Mouse (Mus musculus): Measurements from ENCODE around the gene Synpr.

The Synpr gene

DNA sequence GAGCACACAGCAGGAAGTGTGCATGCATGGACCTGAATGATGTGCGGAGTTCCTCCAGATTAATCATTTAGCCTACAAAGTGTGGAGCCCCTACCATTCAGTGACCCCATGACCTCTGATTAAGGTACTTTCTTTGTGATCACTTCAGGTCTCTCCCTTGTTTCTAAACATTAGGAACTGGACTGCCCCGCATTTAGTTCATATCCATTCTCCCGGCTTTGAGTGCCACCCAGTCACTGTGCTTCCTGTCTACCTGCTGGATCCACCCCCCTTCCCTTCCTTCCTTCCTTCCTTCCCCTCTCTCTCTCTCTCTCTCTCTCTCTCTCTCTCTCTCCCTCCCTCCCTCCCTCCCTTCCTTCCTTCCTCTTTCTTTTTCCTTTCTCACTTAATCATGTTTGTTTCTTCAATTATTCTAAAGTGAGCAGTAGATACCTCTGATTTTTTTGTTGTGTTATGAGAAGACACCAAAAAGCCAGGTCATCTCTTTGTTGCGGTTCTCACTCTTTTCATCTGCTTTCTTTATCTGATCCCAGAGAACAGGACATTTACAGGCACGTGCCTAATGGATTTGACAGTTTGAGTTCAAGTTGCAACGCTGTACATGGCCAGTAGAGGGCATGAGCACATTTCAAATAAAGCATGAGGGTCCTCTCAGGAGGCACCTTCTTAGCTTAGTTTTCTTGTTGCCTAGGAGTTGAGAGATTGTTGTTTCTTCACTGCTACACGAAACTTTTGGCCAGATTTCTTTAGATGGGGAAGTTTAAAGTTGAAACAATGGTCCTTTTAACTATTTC lies 71.2 kb downstream of the Synpr start:
- no peak for DNase-seq (ENCODE audit: low spot score in 2 of 2)

DNA sequence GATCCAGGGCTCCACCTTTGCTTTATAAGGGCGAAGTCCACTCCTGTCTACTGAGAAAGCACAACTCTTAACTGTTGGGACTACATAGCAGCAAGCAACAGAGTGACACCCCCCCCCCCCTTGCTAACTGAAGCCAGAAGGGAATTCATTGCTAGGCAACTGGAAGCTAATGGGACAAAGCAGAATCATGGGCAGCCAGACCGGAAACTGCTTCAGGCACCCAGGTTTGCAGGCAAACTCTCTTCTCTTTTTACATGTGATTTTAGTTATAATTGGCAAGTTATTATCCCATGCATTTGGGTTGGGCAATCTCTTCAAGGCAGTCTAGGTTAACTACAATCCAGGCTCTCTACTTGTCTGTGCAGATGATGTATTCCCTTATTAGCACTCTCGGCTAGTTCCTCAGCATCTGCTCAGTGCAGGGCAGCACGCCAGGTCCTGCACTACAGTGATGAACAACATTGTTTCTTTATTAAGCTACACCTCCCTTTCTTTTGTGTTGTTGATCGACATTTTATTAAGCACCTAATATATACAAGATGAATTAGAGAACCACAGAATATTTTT lies 72.6 kb downstream of the Synpr start:
- DNase-seq (ENCODE audit: low spot score in 2 of 2) = no peak

DNA sequence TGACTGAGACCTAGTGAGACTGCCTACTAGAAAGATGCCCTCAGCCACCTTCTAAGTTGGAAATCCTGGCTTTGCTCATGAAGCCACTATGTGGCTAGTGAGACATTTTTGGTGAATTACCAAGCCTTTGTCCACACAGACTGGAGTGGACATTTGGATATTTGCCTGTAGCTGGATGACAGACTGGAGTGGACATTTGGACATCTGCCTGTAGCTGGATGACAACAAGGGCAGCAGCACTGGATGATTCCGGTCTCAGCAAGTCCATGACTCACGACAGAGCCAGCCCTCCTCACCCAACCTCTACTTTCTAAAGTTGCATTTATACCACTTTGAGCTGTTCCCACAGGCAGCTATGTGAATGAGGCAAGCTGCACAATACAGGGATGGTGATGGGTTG lies 73.5 kb downstream of the Synpr start:
- no peak for DNase-seq (ENCODE audit: low spot score in 2 of 2)

DNA sequence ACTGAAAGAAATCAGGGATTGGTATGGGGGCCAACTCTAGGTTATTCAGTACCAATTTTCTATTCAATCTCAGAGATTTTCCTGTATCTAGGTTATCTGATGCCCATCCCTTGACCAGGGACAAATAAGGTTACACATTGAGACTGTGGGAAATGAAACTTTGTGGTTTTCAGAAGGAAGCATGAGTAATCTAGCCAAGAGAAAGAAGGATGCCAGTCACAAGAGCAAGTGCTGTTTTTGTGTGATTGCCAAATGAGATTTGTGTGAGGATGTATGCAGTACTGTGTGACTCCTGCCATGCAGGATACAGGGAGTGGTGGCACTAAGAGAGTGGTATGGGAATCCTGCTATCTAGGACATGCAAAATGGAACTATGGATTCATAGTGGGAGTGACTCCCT lies 76.6 kb downstream of the Synpr start:
- no peak for DNase-seq (ENCODE audit: low spot score in 2 of 2)

DNA sequence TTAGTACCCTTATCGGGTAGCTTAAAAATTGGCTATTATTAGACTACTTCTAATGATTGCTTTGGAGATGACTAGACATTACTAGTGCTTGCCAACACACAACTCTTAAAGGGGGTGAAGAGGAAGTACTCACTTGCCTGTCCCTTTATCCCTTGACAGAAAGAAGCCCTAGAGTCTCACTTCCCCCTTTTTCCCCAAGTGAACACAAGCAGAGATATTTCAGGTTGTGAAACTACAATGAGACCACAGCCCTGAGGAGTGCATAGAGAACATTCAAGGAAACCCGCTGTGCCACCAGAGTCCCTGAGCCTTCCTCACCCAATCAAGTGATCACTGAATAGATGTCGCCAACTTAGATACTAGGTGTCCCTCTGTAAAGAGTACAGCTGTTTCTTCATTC lies 77.1 kb downstream of the Synpr start:
- no peak for DNase-seq (ENCODE audit: low spot score in 2 of 2)

DNA sequence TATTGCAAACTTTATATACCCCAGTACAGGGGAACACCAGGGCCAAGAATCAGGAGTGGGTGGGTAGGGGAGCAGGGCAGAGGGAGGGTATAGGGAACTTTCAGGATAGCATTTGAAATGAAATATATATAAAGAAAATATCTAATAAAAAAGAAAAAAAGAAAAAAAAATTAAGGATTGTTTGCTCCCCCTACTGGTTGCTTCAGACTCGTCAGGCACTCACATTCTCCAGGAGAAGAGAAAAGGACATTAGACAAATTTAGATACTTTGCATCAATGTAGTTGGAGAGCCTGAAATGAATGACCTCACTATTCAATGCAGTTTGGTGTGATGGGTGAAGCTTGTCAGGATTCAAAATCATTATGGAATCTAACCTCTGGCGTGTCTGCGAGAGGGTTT lies 83.7 kb downstream of the Synpr start:
- DNase-seq (ENCODE audit: low spot score in 2 of 2) = no peak

DNA sequence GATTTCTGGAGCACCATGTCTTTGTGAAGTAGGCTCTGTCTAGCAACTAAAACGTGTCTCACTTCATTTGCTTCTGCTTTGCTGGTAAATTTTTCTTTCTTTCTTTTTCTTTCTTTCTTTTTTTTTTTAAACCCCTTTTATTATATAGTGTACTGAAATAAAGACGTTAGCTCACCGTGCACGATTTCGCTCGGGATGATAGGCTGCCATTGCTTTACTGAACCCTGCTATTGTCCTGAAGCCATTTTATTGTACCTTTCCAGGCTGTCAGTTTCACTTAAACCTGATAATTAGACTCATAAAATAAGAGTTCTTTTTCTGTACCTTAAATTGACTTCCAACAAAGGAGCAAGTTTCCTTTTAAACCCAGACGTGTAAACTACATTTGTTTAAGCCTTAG lies 104.5 kb downstream of the Synpr start:
- no peak for DNase-seq (ENCODE audit: low spot score in 2 of 2)

DNA sequence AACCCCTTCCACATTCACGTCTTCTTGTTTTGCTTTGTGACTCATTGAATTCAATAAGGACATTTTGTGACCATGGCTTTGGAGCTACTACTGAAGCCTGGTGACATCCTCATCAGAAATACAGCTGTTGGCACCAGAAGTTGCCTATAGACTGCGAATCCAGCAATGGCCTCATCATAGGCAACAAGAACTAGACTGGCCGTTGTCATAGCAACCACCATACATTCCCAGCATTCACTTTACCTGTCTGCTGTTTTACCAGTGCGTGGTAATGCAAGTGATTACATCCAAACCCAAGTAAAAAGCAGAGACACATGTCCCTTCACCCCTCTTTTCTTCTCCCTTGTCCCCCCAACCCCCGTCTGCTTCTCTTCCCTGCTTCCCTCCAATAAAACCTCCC lies 105.4 kb downstream of the Synpr start:
- DNase-seq (ENCODE audit: low spot score in 2 of 2) = no peak

DNA sequence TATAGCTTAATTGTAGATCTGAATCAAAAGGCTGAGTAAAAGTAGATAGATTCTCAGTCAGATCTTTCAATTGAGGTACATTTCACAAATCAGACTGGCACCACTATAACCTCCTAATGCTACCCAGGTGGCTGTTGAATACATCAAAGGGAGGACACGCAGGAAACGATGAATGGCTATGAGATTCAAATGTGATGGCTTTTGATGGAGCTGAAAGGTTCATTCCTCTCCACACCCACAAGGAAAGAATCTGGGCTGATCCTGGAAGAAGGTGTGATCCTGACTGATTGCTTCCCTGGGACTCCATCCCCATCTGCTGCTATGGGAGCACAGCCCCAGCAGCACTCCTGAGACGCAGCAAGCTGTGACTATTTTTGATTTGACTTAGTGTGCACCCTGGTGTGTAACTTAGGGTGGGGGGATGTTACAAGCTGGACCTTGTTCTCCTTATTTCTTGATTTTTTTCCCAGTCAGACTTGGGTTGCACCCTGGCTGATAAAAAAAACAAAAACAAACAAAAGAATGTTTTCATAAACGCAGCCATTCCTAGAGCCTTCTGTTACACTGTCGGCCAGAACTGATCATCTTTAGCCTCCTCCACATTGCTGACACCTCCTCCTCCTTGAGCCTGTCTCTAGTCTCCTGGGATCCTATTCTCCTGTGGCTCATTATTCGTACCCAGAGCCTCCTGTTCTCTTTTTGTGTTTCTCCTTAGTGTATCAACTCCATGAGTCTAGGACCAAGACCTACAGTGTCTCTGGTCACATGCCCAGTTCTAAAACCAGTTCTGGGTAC lies 114.8 kb downstream of the Synpr start:
- DNase-seq (ENCODE audit: low spot score in 2 of 2) = no peak

DNA sequence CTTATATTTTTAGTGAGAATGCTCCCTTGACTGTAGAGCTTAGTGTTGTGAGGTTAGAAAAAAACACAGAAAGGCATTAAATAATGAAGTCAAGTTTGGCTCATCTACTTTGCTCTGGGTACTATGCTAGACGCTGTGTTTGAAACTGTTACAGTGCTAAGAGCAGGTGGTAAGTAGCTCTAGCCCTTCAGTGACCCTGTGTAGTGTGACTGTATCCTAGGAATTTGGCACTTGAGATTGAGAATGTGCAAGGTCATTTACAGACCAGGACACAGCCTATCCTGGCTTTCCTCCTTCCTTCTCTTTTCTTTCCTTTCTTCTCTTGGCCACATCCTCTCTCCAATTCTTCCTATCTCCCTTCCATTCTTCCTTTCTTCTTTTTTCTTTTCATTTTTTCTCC lies 127.1 kb downstream of the Synpr start:
- no peak for DNase-seq (ENCODE audit: low spot score in 2 of 2)

DNA sequence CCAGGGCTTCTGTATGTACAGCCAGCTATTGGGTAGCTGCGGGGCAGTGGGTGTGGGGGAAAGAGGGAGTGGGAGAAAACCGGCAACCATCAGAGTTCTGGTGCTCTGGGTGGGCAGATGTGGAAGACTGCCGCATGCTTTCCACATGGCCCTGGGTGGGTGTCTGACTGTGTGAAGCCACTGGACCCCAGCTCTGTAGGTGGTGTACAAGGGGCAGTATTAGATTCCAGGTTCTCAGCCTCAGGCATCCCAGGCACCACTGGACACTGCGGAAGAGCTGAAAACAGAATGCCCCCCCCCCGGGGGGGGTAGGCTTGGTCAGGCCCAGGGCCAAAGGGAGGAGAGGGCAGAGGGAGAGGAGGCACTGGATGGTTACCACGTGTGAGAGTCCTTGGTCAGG lies 156.1 kb downstream of the Synpr start:
- no peak for DNase-seq (ENCODE audit: low spot score in 2 of 2)

DNA sequence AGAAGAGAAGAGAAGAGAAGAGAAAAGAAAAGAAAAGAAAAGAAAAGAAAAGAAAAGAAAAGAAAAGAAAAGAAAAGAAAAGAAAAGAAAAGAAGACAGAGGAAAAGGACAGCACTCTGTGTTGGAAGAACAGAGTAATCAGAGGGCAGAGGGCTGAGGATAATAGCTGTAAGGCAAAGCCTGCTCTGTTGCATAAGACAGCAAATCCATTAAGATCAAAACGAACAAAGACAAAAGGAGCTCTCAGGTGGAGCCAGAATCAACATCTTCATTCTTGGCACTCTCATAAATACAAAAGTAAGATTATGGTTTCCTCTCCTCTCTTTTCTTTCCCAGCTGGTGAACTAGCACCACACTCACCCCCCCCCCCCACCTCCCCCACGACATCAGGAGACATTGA lies 160.3 kb downstream of the Synpr start:
- DNase-seq (ENCODE audit: low spot score in 2 of 2) = no peak

DNA sequence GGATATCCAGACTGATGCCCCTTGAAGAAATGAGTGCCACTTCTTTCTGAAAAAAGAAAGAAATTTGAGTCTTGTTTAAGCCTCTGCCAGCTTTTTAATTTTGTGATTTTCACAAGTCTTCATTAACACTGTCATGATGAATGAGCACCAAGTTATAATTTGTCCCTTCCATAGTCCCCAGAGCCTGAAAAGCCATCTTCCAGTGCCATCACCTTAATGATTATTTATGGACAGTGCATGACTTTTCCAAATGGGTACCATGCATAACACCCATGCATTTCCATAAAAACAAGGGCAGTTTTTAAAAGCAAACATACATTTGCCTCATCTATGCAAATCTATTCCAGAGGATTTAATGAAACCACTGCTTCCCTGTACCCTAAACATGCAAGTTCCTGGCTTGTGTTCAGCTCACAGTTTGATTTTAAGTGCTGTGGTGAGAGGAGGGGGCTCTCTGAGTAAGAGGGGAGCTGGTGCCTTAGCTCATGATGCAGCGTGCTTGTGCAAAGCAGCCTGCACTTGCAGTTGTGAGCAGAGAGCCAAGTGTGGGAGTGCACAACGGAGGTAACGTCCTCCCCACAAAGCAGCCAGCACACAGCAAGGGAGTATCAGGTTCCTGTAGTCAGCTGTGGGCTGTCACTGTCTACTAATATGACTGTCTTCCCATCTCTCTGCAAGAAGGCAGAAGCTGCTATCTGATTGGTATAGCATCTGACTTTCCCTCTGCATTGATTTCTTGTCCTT lies 169.1 kb downstream of the Synpr start:
- no peak for DNase-seq (ENCODE audit: low spot score in 2 of 2)

DNA sequence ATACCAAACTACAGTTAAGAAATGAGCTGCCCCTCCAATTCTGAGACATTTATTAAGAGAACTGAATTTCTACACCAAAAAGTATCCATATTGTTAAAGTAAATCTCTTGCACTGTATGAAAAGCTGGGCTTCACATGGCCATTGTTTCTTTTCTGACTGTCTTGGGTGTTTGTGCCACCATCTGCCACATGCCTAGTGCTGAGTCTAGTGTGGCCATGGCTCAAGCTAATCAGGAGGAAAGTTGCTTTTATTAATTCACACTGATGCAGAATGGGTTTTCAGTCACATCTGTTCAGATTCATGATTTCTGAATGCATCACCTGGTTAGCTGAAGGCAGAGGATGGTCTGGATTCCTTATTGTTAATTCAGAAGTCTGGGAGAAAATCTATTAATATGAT lies 170.4 kb downstream of the Synpr start:
- no peak for DNase-seq (ENCODE audit: low spot score in 2 of 2)

DNA sequence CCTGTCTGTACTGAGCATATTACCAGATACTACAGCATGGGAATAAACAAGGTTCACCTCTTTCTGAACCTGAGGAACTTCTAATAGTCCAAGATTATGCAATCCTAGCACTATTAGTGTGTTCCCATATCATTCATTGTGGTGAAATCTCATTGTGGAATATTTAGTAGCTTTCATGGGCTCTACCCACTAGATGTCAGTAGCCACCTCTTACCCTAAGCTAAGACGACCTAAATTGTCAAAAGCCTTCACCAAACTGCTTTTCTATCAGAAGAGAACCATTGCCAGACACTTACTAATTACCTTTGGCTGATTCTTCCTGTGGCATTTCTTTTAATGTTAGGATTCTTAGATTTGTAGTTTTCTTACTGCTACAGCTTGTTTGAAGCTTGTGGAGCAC lies 174.8 kb downstream of the Synpr start:
- DNase-seq (ENCODE audit: low spot score in 2 of 2) = no peak

DNA sequence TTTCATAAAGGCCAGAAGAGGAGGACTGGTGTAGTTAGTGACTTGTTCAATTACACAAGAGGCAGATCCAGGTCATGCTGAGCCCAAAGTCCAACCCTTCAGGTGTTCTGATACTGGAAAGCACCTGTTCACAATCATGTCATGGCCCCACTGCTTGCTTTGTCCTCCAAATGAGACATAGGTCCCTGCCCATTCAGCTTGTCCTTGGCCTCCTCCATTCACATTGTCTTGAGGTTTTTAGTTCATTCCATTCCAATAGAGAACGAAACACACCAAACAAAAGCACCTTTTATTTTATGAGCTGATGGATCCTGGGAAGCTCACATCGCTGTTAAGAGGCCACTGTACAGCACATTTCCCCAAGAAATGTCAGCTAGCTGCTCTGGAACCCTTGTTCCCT lies 184.6 kb downstream of the Synpr start:
- no peak for DNase-seq (ENCODE audit: low spot score in 2 of 2)

DNA sequence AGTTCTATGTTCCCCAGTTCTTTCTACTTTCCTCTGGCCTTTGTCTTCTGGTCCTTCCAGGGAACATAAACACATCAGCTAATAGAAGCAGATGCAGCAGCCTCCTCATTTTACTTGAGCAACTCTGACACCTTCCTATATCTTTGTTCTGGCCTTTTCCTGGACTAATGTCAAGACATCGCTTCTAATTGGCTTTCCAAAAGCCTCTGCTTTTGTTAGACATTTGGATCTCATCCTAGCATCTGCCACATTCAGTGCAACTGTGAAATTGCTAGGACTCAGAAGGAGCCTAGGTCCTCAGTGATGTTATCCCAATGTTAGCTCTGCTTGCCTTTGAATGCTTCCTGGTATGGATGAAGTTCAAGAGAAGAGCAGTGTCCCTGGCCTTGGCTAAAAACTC lies 193.2 kb downstream of the Synpr start:
- no peak for DNase-seq (ENCODE audit: low spot score in 2 of 2)

DNA sequence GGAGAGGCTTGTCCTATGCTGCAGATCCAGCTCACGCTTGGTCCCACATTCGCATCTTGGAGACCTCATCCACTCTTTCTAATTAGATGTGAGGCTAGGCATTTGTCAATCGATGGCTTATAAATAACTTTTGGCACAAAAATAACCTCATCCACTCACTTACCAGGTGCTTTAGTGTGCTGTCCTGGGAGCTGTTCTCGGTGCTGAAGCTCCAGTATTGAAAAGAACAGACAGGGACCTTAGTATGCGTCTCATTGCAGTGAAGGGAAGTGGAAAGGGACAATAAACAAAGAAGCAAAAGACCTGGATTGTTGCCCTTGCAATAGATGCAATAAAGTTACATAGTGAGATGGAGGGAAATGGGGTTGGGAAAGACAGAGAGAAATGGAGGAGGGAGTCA lies 220.8 kb downstream of the Synpr start:
- no peak for DNase-seq (ENCODE audit: low spot score in 2 of 2)

DNA sequence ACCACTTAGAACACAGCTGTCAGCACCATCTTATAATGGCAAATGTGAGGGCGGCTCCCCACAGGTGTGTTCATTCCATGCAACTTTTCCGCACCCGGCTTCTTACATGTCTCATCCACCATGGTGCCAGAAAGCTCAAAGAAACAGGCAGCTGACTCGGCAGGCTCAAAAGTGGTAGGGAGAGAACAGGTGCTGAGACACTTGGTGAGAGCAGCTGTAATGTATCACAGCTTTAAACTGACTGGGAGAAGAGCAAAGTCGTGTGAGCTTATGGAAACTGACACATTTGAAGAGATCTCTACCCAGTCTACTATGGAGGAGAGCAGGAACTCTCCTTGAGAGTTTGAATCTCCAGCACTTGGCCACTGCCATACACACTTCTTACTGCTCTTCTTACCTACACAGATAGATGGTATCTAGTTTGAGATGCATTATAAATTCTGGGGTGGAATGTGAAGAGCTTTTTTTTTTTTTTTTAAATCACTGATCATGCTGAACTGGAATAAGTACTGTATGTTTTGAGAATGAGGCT lies 234.1 kb downstream of the Synpr start:
- no peak for DNase-seq (ENCODE audit: low spot score in 2 of 2)

DNA sequence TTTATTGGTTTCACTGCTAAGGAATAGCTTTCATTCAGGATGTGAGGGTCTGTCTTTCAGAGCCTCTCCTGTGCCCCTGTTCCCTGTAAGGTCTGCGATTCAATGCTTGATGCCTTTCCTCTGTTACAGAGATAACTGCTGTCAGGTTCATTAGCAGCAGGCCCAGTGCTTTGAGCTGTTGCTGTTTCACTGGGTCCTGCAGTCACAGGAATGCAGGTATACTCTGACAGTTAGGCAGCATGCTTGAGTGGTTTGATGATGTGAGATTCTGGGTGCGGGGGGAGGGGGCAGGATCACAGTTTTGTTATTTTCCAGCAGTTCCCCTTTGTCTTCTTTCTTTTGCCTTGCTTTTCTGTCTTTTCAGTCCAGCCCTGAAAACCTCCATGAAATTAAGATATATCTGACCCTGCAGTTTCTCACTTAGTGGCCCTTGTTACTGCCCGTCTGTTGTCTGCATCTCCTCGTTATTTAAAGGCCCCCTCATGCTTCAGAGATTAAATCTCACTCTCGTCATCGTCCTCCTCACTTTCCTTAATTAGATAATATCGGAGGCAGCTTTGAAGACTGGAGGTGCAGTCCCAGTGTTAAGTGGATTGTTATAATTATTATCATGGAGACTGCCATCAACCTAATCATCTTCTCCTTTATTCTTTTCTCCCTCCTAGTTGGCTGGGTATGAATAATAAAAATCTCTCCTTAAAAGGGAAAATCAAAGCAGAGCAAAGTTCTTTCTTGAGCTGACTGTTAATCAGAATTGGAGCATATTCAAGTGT lies 234.8 kb downstream of the Synpr start:
- no peak for DNase-seq (ENCODE audit: low spot score in 2 of 2)

DNA sequence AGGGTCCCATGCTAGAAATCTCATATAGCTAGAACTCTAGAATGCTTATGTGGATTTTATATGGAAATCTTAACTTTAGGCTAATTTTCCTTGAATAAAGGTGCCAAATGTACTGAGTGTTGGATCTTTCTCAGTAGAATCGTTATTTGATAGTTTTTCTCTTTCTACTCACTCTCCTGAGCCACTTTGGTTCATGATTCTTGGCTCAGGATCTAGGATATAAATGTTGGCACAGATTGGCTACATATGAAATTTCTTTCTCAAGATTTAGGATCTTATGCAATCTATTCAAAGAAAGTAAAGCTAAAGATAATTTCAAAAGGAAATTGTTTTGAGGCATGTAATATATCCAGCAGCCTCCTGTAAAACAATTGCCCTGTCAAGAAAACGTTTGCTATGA lies 263.2 kb downstream of the Synpr start:
- DNase-seq (ENCODE audit: low spot score in 2 of 2) = no peak

Measured in thymus, postnatal 10 days (tissue).